Mouse (Mus musculus) forebrain, embryonic 16.5 days (tissue): ENCODE measurements around the gene Ptgfr. TPM values are rescaled to one million over a fixed set of nuclear protein-coding genes. Genes with fewer than 3 reads are reported as not detected.

Experiments
- ATAC-seq: fragments of 200-750 bp; cut with Nextera tagmentation; 2 replicates; pipeline ENCODE4 v1.8.0; 2017; ENCODE audit warnings: mild to moderate bottlenecking, moderate library complexity
- H3K27ac ChIP-seq: fragments of 300-500 bp; sonication (generic); 2 replicates; pipeline ENCODE4 v1.5.1; 2014; ENCODE audit warnings: low read length, control low read depth
- H3K27me3 ChIP-seq: fragments of 300-500 bp; sonication (generic); replicated peaks from 2 replicates; pipeline ENCODE4 v1.6.1; 2014; ENCODE audit warnings: low read length; ENCODE audit not compliant: control insufficient read depth, insufficient read depth
- H3K36me3 ChIP-seq: fragments of 300-500 bp; sonication (generic); 2 replicates; pipeline ENCODE4 v1.6.1; 2014; ENCODE audit not compliant: control insufficient read depth, insufficient read depth
- H3K4me1 ChIP-seq: fragments of 300-500 bp; sonication (generic); replicated peaks from 2 replicates; pipeline ENCODE4 v1.6.1; 2014; ENCODE audit warnings: low read length; ENCODE audit not compliant: control insufficient read depth, insufficient read depth
- H3K4me2 ChIP-seq: fragments of 300-500 bp; sonication (generic); 2 replicates; pipeline ENCODE4 v1.6.1; 2014; ENCODE audit warnings: mild to moderate bottlenecking, low read length, control low read depth
- H3K4me3 ChIP-seq: fragments of 300-500 bp; sonication (generic); replicated peaks from 2 replicates; pipeline ENCODE4 v1.5.1; 2014; ENCODE audit warnings: mild to moderate bottlenecking, low read length, control low read depth
- H3K9ac ChIP-seq: fragments of 300-500 bp; sonication (generic); replicated peaks from 2 replicates; pipeline ENCODE4 v1.6.1; 2014; ENCODE audit warnings: low read depth, low read length, control low read depth
- H3K9me3 ChIP-seq: fragments of 300-500 bp; sonication (generic); 2 replicates; pipeline ENCODE4 v1.6.1; 2016; ENCODE audit warnings: low read length; ENCODE audit not compliant: control insufficient read depth
- WGBS: fragments of 180-500 bp; shearing (Covaris S2); extraction: QIAGEN DNeasy Blood & Tissue Kit; methylation state at CpG from one replicate; pipeline ENCODE4 v1.1.7; 2014; 5-methylcytosine and 5-hydroxymethylcytosine counted together
- polyA plus RNA-seq: library from polyadenylated mRNA; unstranded; fragments of >200 nt; fragmentation: Nextera tagmentation; extraction: Ambion mirVana; gene quantifications from 2 replicates; pipeline ENCODE4 v1.2.1, GENCODE M21; 2015

Gene Ptgfr
- polyA plus RNA-seq: 1.3 and 1.6 TPM in 2 replicates

DNA sequence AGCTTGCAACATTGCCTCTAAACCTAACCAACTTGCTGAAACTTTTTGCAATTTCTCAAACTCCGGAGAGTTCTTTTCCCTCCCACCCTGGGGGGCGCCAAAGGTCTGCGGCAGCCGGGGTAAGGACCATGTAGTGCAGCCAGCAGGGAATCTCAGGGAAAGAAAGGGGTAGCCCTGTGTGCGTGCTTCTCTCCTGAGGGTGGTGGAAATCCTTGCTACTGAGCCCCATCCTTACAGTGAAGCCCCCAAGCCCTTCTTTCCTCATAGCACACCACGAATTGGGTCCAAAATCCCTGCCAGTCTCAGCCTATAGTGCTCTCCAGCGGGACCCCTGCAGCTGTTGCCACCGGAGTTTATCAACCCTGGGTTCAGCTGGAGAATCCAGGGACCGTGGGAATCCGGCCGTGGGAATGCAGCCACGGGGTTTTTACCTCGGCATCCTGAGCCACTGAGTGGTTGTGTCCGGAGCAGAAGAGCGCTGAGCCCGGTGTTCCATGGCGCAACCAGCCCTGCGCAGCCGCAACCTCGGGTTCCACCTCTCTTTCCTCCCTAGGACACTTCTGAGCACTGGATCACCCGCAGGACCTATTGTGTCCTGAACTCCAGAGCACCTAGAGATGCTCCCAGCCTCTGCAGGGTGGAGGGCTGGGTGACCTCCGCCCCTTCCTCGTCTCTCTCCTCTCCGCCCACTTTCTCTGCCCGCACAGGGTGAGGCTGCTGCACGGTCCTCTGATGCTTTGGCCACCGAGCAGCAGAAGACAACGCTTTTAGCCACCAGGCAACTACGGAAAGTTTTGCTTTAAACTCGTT lies at the start of gene Ptgfr:
Gene Ptgfr, minus strand, starts transcription at position 760 of the 810 bp plus-strand sequence.
- under 1% methylated on average over 30 of the region's 30 CpGs for WGBS
- Histone ChIP-seq H3K4me2 (peak within 1 kb of the TSS; percentile 94), H3K4me1 (peaks cover 10% of the 10 kb centered on the region), H3K36me3 (no peaks in the 10 kb centered on the region), H3K27ac (no peak within 1 kb of the TSS), H3K9ac (peak within 1 kb of the TSS; percentile 53), H3K27me3 (peaks cover 8% of the 10 kb centered on the region; the same call in 1 of the 2 replicates), H3K9me3 (no peaks in the 10 kb centered on the region), H3K4me3 (peak within 1 kb of the TSS; percentile 52)
- ATAC-seq: peak; percentile 93

DNA sequence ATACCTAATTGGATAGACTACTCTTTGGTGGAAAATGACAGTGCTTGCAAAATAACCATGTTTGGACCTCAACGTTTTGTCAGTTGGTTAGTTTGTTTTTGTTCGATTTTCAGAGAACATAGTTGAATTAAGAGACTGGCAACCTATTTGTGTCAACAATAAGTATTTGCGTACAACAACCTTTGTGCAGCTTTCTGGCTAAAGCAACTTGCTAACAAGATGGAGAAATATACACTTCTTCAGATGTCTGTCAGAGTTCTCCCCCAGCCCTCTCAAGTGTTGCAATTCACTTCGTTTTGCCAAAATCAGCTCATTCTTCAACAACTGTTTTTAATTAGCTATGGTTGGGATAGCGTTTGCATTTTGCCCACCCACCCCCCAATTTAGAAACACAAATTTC lies 46.5 kb upstream of the Ptgfr start:
- H3K36me3 ChIP-seq: no peaks in the 10 kb centered on the region
- no peaks in the 10 kb centered on the region for H3K4me1 ChIP-seq
- H3K4me2 ChIP-seq: no peak overlapping the region
- WGBS: 59% methylated on average over 5 of the region's 5 CpGs
- no peak overlapping the region for H3K4me3 ChIP-seq
- no peak for ATAC-seq
- no peak overlapping the region for H3K27ac ChIP-seq
- no peaks in the 10 kb centered on the region for H3K27me3 ChIP-seq
- H3K9me3 ChIP-seq: no peaks in the 10 kb centered on the region
- H3K9ac ChIP-seq: no peak overlapping the region

DNA sequence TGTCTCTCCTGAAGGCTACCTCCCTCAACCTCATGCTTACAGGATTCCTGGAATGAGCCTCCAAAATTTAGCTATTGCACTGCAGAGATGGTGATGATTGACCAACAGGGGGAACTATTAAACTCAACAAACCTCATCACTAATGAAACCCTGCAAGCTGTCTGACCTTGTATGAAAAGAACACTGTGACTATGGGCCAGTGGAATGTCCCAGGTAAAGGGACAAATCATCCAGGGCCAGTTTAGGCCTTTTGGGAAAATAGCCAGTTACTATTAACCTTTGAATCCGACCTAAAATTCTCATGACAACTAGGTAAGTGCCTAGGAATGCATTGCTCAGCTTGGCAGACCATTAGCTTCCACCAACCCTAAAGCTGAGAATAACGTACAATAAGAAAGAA lies 42.6 kb upstream of the Ptgfr start:
- no peaks in the 10 kb centered on the region for H3K9me3 ChIP-seq
- H3K27ac ChIP-seq: no peak overlapping the region
- H3K4me1 ChIP-seq: no peaks in the 10 kb centered on the region
- no peaks in the 10 kb centered on the region for H3K27me3 ChIP-seq
- WGBS: 70% methylated on average over 2 of the region's 2 CpGs
- H3K4me2 ChIP-seq: no peak overlapping the region
- ATAC-seq: no peak
- no peak overlapping the region for H3K9ac ChIP-seq
- H3K4me3 ChIP-seq: no peak overlapping the region
- no peaks in the 10 kb centered on the region for H3K36me3 ChIP-seq

DNA sequence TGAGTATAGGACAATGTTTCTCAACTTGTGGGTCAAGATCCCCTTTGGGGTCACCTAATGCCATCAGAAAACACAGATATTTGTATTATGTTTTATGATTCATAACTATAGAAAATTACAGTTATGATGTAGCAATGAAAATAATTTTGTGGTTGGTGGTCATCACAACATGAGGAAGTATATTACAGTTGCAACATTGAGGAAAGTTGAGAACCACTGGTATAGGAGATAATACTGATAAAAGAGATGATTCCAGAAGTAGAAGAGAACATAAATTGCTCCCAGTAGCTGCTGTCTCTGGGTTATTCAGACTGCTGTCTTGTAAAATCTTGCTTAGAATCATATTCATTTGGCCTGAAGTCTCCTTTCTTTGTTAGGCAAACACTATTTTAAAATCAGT lies 31.5 kb upstream of the Ptgfr start:
- no peak overlapping the region for H3K4me2 ChIP-seq
- no peaks in the 10 kb centered on the region for H3K36me3 ChIP-seq
- H3K4me1 ChIP-seq: no peaks in the 10 kb centered on the region
- no peak for ATAC-seq
- H3K9ac ChIP-seq: no peak overlapping the region
- H3K27ac ChIP-seq: no peak overlapping the region
- H3K9me3 ChIP-seq: no peaks in the 10 kb centered on the region
- no peaks in the 10 kb centered on the region for H3K27me3 ChIP-seq
- no peak overlapping the region for H3K4me3 ChIP-seq

DNA sequence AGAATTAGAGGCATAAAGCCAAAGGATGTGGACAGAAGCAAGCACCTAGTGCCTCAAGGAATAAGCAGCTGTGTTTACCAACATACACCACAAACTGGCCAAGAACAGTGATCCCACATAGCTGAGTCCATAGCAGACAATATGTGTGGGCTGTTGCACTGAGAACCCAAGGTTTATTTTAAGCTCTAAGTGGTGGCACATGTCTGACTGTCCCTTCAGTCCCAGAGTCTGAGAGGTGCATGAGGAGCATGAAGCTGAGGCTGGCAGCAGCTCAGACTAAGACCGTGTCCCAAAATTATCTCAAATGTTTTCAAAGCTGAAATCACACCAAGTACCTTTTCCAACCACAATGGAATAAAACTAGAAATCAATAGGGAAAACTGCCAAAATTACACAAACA lies 13.9 kb upstream of the Ptgfr start:
- 93% methylated on average over 1 of the region's 1 CpGs for WGBS
- no peak for ATAC-seq

DNA sequence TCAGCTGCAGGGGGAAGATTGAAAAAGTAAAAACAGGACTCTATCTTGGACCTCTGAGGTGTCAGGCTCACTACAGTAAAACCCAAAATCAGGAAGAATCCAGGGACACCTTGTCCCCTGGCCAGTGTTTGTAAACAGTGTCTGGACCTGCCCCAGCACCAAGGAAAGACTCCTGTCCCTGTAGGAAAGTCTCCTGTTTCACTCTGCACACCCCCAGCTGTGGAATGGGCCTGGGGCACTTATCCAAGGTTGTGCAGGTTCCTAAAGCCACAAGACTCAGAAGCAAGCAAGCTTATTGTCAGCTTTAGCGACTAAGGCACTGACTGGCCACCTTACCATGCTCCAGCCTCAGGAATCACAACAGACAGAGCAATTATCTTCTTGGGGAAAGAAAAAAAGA lies 13.2 kb upstream of the Ptgfr start:
- Histone ChIP-seq H3K4me1 (no peaks in the 10 kb centered on the region), H3K4me3 (no peak overlapping the region), H3K36me3 (no peaks in the 10 kb centered on the region), H3K9me3 (no peaks in the 10 kb centered on the region), H3K27me3 (no peaks in the 10 kb centered on the region), H3K4me2 (no peak overlapping the region), H3K27ac (no peak overlapping the region), H3K9ac (no peak overlapping the region)
- 86% methylated on average over 1 of the region's 1 CpGs for WGBS
- ATAC-seq: no peak

More for the DNA sequence above, 13.9 kb upstream of the Ptgfr start:
- no peak overlapping the region for H3K4me3 ChIP-seq
- no peaks in the 10 kb centered on the region for H3K9me3 ChIP-seq
- H3K36me3 ChIP-seq: no peaks in the 10 kb centered on the region
- no peaks in the 10 kb centered on the region for H3K4me1 ChIP-seq
- H3K4me2 ChIP-seq: no peak overlapping the region
- no peaks in the 10 kb centered on the region for H3K27me3 ChIP-seq
- H3K9ac ChIP-seq: no peak overlapping the region
- no peak overlapping the region for H3K27ac ChIP-seq

DNA sequence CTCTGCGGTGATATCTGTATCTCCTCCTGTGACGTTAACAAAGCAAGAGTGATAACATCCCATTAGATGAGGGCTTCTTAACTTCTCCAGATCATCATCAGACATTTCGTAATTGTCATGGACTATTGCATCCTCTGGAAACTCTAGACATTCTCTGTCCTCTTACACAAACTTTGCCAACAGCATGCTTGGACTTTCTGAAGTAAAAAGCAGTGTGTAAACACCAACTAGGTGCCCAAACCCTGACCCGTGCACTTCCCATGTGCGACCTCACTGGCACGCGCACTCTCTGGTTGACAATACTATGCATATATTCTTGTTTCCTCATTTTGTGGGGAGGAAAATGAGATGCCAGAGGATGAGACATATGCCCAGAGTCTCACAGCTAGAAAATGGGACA lies 8.9 kb upstream of the Ptgfr start:
- Histone ChIP-seq H3K4me3 (no peak overlapping the region), H3K27ac (no peak overlapping the region), H3K9me3 (no peaks in the 10 kb centered on the region), H3K9ac (no peak overlapping the region), H3K36me3 (no peaks in the 10 kb centered on the region), H3K27me3 (no peaks in the 10 kb centered on the region), H3K4me2 (no peak overlapping the region), H3K4me1 (no peaks in the 10 kb centered on the region)
- 94% methylated on average over 7 of the region's 7 CpGs for WGBS
- ATAC-seq: no peak

DNA sequence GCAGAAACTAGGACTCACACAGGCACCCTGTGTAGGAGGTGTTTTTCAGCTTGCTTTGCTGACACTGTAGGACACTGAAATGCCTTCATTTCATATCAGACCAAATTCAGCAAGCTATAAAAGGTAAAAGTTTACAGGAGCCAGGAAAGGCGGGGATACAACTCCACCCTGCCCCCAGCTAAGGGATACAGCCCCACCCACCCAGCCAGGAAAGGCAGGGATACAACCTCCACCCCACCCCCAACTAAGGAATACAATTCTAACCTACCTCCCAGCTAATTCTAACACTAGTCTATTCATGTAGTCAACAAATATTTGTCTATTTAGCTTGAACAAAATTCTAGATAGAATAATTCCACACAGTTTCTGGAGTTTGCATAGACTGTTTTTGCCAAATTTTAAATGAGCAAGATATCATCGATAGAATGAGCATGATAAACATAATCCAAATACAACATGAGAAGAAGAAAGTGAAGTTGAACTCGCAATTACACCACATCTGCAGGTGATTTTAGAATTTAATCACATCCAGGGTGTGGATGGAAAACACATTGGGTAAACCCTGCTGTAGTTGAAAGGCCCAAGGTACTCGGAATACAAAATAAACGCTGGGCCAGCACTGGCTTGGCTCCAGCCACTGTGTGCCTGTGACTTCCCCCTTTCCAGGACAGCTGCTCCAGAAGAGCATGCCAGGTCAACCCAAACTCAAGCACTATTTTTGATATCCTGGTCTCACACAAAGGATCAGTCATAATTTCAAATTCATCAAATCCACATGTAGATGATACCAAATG lies 7.1 kb upstream of the Ptgfr start:
- H3K4me3 ChIP-seq: no peak overlapping the region
- H3K9me3 ChIP-seq: no peaks in the 10 kb centered on the region
- H3K27ac ChIP-seq: no peak overlapping the region
- no peaks in the 10 kb centered on the region for H3K36me3 ChIP-seq
- ATAC-seq: no peak
- H3K9ac ChIP-seq: no peak overlapping the region
- WGBS: 89% methylated on average over 5 of the region's 5 CpGs
- H3K4me1 ChIP-seq: no peaks in the 10 kb centered on the region
- no peak overlapping the region for H3K4me2 ChIP-seq
- no peaks in the 10 kb centered on the region for H3K27me3 ChIP-seq

DNA sequence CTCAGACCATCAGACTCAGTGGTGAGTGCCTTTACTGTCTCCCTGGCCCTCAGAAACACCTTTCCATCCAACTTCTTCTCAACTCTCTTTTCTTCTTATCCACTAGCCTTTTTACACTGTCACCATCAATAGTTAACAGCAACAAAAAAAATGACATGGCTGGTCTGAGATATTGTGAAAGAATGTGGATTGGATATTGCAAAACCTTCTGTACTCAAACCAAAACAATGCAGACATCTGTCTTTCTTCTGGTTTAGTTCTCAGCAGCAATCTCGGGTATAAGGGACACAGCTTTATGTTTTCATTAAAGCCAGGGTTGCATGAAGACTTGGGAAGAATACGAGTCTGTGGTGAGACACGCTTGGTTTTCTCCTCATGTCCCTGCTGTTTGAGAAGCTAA lies 3.3 kb upstream of the Ptgfr start:
- Histone ChIP-seq H3K4me1 (peaks cover 10% of the 10 kb centered on the region), H3K9me3 (no peaks in the 10 kb centered on the region), H3K9ac (no peak overlapping the region), H3K4me3 (no peak overlapping the region), H3K27ac (no peak overlapping the region), H3K36me3 (no peaks in the 10 kb centered on the region), H3K27me3 (peaks cover 8% of the 10 kb centered on the region; the same call in 1 of the 2 replicates), H3K4me2 (no peak overlapping the region)
- 70% methylated on average over 3 of the region's 3 CpGs for WGBS
- ATAC-seq: no peak
